Mouse (Mus musculus) adrenal gland (tissue): ENCODE results near the gene Agbl4.

Experiments used
- intact Hi-C: fragments of 180-260 bp; cut with DNase I; formaldehyde crosslinking; loops from one replicate; pipeline ENCODE4 v1.15.1; 2025

The Agbl4 gene

GRCm38 (mm10) chr4:111485189-111485588 lies 1087.7 kb downstream of the Agbl4 start:
- intact Hi-C loops, result no loop called here

DNA sequence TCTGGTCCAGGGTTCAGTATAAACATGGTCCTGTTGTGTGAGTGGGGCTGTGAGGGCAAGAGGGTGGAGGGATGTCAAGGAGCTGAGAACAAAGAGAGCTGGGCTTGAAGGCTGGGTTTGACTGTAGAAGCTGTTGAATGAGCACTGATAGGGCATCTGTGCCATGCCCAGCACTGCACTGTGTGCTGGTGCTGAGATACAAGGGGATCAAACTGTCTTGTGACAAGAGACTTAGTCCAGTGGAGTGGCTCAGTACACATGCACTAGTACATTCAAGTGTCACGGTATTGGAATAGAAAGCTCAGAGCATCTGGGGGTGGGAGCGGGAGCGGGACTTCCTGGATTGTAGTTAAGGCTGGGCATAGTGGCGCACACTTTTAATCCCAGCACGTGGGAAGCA lies 1088.7 kb downstream of the Agbl4 start:
- intact Hi-C loops, result no loop called here

- intact Hi-C loops, result no loop called here
Measured at GRCm38 (mm10) chr4:111487233-111487843, 1089.9 kb downstream of the Agbl4 start.

DNA sequence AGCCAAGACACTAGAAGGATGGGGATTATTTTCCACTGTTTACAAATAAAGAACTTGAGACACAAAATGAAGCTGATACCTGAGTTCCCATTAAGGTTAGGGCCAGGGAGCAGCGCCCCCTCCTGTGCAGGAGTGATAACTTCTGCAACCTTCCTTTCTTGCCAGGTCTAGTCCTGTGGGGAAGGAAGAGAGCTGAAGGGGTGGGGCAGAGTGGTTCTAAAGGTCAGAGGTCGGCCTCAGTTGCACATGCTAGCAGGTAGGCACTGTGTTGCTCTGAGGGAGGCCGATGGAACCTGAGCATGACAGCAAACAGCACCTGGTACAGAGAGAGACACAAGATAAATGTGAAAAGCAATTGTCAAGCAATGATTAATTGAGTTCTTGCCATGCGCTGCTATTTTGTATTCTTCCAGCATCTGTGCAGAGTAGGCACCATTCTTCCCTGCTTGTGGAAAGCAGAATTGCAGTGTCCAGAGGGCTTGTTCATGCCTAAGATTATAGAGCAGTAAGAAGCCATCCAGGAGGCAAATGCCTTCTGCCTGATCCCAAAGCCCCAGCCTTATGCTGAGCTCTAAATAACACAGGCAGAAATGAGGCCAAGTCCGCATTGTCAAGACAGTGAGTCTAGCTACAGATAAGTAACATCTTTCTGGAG lies 1096.4 kb downstream of the Agbl4 start:
- intact Hi-C loops, result loop anchor here (5.0 kb wide), 1 partner anchor 62 kb away; no protein-coding TSS in a partner anchor

GRCm38 (mm10) chr4:111495949-111496348 lies 1098.5 kb downstream of the Agbl4 start:
- intact Hi-C loops, result loop anchor here (1.0 to 5.0 kb wide), 2 partner anchors 131 to 164 kb away; no protein-coding TSS in a partner anchor

DNA sequence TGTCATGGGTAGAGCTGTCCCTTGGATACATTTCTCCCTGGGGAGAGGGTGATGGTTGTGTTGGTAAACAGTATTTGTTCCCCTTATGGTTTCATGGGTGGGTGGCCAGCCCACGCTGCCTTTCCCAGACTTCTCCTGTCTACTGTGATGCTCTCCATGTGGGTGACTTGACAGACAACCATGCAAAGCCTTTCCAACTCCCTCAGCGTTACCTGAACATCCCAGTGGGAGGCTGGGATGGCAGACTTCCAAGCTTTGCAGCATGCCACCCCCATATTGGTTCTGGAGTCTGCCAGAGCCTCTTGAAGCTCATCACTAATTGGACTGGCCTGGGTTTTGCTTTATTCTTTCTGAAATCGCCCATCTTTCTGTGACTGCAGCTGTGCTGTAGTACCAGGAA lies 1101.3 kb downstream of the Agbl4 start:
- intact Hi-C loops, result loop anchor here (5.0 kb wide), 1 partner anchor 166 kb away; no protein-coding TSS in a partner anchor

GRCm38 (mm10) chr4:111501441-111501840 lies 1104.0 kb downstream of the Agbl4 start:
- intact Hi-C loops, result no loop called here

DNA sequence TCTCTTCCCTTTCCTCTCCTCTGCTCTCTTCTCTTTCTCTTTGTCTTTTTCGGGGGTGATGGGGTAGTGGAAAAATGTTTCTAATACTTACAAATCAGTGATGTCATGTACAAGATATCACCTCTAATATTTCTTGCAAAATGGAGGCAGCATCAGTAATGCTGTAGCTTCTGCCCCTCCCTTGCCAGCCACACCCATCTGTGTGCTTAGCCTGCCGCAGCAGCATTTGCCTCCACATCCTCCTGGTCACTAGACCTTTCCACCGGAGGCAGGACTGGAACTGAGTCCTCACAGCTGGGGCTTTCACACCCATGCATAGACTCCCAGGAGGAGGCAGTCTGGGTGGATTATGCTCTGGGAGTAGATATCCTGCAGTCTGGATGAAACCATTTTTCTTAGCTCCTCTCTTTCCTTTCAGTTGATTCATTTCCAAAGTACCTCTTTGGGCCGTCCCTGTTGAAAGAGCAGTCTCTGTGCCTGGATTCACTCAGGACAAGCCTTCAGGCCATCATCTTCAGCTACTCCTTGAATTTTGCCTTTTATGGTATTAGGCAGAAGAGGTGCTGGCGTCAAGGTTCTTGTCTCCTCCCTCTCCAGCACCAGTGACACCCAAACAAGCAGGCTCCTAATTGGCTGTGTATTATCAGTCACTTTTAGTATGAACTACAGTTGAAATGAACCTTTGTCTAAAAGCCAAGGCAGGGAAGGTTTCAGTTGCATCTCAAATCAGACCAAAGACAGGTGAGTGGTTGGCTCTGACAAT lies 1105.7 kb downstream of the Agbl4 start:
- intact Hi-C loops, result no loop called here

- intact Hi-C loops, result no loop called here
Measured at GRCm38 (mm10) chr4:111504952-111505351, 1107.5 kb downstream of the Agbl4 start.

GRCm38 (mm10) chr4:111510129-111510528 lies 1112.7 kb downstream of the Agbl4 start:
- intact Hi-C loops, result no loop called here

DNA sequence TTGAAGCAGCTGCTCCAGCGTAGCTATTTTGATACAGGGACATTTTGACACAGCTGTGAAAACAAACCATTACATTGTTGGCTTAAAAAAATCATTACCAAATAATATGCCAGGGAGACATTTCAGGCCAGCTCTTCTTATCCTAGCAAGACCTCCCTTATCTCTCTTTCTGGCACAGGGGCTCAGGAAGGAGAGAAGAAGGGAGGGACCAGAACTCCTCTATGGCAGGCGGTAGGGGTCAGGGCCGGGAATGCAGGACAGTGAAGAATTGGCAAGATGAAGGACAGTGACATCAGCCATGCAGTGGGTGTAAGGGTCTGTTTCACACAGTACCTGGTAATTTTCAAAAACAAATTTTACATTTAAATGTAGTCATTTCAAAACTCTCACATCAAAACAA lies 1116.5 kb downstream of the Agbl4 start:
- intact Hi-C loops, result no loop called here

- intact Hi-C loops, result no loop called here
Measured at GRCm38 (mm10) chr4:111516136-111516535, 1118.7 kb downstream of the Agbl4 start.

GRCm38 (mm10) chr4:111517063-111517792 lies 1119.8 kb downstream of the Agbl4 start:
- intact Hi-C loops, result no loop called here

GRCm38 (mm10) chr4:111518191-111518590 lies 1120.7 kb downstream of the Agbl4 start:
- intact Hi-C loops, result no loop called here

DNA sequence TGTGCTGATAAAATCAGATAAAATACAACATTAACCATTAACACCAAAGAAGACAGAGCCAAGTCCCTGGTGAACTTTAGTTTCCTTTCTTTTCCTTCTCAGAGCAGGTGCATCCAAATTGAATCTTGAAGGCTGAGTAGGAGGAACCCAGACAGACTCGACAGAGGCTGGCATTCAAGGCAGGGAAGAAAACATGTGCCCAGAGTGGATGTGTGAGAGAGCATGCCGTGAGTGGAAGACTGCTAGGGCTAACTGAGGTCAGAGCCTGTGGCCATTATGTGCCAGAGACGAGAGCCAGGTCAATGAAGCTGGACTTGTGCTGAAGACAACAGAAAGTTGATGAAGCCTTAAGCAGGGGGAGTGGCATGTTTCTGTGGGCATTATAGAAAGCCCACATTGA lies 1121.8 kb downstream of the Agbl4 start:
- intact Hi-C loops, result no loop called here

GRCm38 (mm10) chr4:111520006-111520405 lies 1122.5 kb downstream of the Agbl4 start:
- intact Hi-C loops, result no loop called here

DNA sequence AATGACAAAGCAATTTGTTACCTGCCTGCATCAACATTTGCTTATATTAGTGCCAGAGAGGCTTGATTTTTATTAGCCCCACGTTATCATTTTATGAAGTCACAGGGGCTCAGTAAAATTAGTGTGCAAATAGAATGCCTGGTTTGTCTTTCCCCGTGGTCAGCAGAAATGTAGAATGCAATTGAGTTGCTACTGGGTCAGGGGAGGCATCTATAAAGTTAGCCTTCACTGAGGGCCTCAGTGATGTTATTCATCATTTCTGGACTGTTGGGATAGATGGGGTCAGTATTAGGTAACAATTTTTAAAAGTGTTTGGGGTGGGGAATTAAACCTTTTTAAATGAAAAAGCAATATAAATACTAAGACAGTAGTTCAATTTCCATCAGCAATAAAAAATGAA lies 1125.5 kb downstream of the Agbl4 start:
- intact Hi-C loops, result no loop called here

GRCm38 (mm10) chr4:111528961-111529360 lies 1131.5 kb downstream of the Agbl4 start:
- intact Hi-C loops, result no loop called here

DNA sequence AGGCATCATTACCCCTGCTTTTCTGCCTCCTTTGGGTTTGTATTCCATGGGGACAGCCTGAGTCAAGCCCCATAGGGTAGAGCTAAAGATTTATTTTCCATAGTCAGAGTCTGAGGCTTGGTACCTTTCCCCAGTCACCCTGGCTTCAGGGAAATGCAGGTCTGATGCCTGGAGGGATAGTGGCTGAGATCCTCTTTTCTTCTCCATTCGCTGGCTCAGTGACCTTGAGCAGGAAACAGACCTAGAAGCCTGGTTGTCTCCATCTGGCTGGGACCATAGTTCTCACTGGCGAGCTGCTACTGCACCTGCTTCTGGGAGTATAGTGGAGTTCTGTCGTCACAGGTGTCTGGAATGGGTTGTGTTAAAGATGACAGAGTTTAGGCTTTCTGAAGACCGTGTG lies 1132.5 kb downstream of the Agbl4 start:
- intact Hi-C loops, result no loop called here

GRCm38 (mm10) chr4:111530537-111530936 lies 1133.1 kb downstream of the Agbl4 start:
- intact Hi-C loops, result no loop called here

GRCm38 (mm10) chr4:111544684-111545083 lies 1147.2 kb downstream of the Agbl4 start:
- intact Hi-C loops, result no loop called here

- intact Hi-C loops, result no loop called here
Measured at GRCm38 (mm10) chr4:111546009-111546408, 1148.5 kb downstream of the Agbl4 start.
